Mouse (Mus musculus): ENCODE measurements around the gene BC037034.

GRCm38 (mm10) chr5:138223287-138223686 lies 40.5 kb downstream of the BC037034 start:
- no peak for TF ChIP-seq GATA1 (IDR thresholded peaks at IDR 0.05; ENCODE audit: borderline replicate concordance, low read length)
- TF ChIP-seq CTCF (IDR thresholded peaks at IDR 0.05; ENCODE audit: low read depth, low read length), result no peak
- TF ChIP-seq TAL1 (conservative IDR thresholded peaks at IDR 0.05; ENCODE audit: low read depth, low read length), result no peak
